Mouse (Mus musculus) adrenal gland, postnatal 36 days (tissue): Measurements from ENCODE around the gene Lrit3. TPM values are rescaled to one million over a fixed set of nuclear protein-coding genes. Genes with fewer than 3 reads are reported as not detected.
A peak's percentile ranks its signal among the peaks of the same experiment; 100 is the strongest.
"Not testable (repeated sequence)": the region's sequence is repeated elsewhere in the genome, so short reads cannot be mapped to it uniquely, and the experiment has no call there.

Source experiments
- DNase-seq, 2 experiments: peaks; one replicate each; pipeline ENCODE4 v3.0.0; 2021; ENCODE audit warnings: mixed read lengths in 1 of 2
- total RNA-seq, 2 experiments: library from RNA; stranded (reverse); gene quantifications; 2 replicates each; pipeline ENCODE4 v1.2.3; 2021

Lrit3 gene
- total RNA-seq, 2 experiments from 2014 or later, result not detected

DNA sequence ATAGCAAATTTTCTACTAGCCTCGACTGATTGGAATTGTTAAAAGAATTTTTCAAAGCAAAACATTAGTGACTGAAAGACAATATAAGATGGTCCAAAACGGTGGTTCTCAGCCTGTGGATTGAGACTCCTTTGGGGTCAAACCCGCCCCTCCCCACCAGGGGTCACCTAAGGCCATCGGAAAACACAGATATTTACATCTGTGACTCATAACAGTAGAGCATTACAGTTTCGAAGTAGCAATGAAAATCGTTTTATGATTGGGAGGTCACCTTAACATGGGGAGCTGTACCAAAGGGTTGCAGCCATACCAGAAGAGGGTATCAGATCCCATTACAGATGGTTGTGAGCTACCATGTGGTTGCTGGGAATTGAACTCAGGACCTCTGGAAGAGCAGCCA lies 32.6 kb downstream of the Lrit3 start:
- DNase-seq, result no peak

DNA sequence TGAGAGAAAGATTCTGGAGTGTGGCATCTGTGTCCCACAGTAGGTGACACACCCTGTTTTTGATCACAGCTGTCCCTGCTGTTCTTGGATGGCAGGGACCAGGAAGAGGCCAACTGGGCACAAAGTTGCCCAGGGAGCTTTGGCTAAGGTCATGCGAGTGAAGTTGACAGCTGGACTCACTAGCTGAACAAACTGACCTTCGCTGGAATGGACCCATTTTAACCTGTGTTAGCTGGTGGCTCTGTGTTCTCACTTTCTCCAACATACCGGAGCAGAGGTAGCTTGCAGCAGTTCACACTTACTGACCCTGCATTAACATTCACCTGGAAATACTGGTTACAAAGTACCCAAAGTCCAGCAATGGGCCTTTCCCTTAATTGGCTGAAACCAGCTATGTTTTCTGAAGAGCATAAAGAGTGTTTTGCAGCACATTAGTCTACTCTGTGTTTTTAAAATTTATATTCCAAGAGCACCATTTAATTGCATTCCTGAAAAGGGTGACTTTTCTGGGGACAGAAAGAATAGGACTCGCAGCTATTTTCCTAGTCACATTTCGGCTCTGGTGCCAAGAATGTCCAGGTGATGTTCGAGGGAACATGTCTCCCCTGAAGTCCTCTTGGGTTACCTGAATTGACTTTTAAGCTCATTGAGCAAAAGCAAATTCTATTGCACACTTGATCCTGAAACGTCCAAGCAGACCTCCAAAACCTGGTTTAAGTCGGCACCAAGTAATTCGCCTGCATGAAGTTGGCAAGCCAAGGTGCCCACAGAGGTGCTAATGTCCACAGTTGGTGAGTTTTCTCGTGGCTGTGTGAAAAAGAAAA lies 36.6 kb downstream of the Lrit3 start:
- no peak for DNase-seq

DNA sequence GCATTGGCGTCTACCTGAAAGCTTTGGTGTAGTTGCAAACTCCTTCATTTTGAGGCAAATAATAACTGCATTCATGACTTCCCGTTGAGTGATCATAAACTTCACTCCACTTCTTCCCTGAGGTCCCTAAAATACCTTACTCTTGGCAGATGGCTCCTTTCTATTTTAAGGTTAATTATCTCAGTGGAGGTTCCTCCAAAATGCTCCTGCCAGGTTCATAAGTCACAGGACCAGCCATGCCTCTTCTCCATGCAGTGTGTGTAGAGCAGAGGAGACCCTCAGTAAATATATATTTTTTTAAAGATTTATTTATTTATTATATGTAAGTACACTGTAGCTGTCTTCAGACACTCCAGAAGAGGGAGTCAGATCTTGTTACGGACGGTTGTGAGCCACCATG lies 37.7 kb downstream of the Lrit3 start:
- no peak for DNase-seq

DNA sequence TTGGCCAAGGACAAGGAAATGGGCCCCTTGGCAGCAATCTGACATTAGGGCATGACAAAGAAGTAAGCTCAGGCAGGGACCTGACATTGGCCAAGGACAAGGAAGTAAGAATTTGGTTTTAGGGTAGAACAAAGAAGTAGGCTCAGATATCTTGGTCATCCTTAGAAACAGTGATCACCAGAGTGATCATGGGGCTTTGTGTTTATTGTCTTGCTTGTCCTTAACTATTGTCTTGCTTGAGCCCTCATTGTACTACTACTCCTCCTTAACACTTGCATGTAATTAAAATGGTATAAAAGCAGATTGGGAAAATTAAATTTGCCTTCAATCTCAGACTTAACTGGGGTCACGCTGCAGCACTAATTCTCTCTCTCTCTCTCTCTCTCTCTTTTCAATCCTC lies 46.2 kb downstream of the Lrit3 start:
- DNase-seq, result not testable (repeated sequence)

DNA sequence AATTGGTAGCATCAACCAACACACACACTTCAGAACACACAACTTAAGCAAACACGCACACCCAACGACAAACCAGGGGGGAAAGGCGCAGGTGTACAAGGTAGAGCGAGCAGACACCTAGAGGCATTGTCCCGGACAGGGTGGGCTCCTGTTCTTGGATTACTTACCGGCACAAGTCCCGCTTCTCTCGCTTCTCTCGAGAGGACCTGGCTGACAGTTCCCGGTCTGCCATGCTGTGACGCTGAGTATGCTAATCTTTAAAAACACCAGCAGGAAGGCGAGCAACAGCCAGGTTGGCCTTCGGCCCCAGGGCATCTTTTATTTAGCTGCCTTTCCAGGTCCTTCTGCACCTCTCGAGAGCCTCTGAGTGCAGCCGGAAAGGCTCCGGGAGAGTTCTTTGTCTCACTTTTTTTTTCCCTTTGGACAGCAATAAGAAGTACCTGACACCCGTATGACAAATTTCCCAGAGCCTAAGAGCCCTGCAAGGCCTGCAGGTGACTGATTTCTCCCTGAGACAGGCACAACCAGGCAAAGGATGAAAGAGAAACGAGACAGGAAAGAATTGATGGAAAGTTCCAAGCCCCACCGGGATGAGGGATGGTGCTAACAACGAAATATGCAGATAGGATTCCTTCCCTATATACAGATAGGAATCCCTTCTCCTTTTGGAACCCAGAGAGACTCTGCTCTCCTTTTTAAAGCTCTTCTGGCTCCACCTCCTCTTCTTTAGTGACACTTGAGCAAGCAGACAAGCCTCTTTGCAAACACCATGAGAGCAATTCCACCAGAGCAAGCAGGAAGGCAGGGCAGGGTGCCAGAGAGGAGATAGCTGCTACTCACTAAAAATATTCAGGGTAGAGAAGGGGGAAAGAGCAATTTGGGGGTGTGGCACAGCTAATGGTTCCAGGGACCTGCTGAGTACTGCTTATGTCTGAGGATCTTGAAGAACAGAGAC lies 48.9 kb downstream of the Lrit3 start, which contains the start of gene Egf:
Egf (minus strand) TSS at position 667 of the 955 bp plus-strand sequence.
- peak in 1 of 2 experiments; percentile 3 for DNase-seq

DNA sequence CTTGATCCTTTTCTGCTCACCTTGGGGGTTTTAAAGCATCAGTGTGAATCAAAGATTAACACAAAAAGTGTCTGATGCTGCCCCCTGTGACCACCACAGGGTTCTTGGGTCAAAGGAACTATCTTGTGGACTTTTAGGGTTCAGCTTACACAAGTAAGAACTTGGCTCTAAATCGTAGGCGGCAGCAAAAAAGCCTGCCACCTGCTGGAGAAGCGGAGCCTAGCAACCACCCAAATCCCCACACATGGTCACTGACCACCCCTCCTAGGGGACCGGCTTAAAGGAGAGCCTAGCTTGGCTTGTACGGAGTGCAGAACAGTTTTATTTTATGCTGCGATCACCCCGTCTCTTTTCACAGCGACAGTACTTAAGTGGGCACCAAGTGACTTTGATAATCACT lies 59.0 kb downstream of the Lrit3 start:
- peak; percentile 5 to 26 for DNase-seq

DNA sequence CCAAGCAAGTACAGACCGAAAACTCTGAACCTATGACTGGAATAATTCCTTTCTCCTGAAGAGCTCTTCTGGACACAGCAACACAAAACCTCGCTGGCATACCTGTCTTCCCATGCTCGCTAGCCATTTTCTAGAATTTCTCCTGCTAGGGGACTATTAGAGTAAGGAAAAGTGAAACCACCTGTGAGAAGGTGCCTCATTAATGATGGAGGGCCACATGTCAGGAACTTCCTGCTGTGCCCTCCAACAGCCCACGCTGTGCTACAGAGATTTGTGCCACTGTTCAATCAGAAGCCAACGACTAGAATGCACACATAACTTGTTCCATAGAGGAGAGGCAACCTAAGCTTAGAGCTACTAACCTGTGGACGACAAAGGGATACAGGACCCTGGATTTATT lies 61.0 kb downstream of the Lrit3 start:
- DNase-seq, result no peak

GRCm38 (mm10) chr3:129738291-129739183 lies 65.3 kb downstream of the Lrit3 start:
- DNase-seq, result no peak

Other genes with a start within 250 kb of the Lrit3 start
- 1 to 10 TPM in 1 of 2 experiments, under 1 TPM in 1; 0.53 to 1.3 TPM for gene Egf, start 48.7 kb downstream of the Lrit3 start, total RNA-seq
- gene Rrh, start 18.6 kb upstream of the Lrit3 start, total RNA-seq, result not detected
- gene Gar1, start 27.4 kb upstream of the Lrit3 start, total RNA-seq, result 10 to 100 TPM; 48.6 to 54.7 TPM
- gene Cfi, start 31.9 kb upstream of the Lrit3 start, total RNA-seq, result under 1 TPM in 1 of 2 experiments, not detected in 1; 0.36 TPM
- 10 to 100 TPM; 34.8 to 48.0 TPM for gene Pla2g12a, start 74.6 kb upstream of the Lrit3 start, total RNA-seq
- 10 to 100 TPM; 28.3 to 44.9 TPM for gene Casp6, start 97.4 kb upstream of the Lrit3 start, total RNA-seq
- gene Mcub, start 166.2 kb upstream of the Lrit3 start, total RNA-seq, result 10 to 100 TPM in 1 of 2 experiments, 1 to 10 TPM in 1; 8.9 to 11.7 TPM